Mouse (Mus musculus) C2C12 (cell line): Measurements from ENCODE around the gene Lhfpl3. TPM values are rescaled to one million over a fixed set of nuclear protein-coding genes. Genes with fewer than 3 reads are reported as not detected.

Source experiments
- H3K27me3 ChIP-seq: one replicate; pipeline ENCODE4 v1.6.1; 2011; ENCODE audit not compliant: control insufficient read depth, insufficient read depth, insufficient read length
- H3K36me3 ChIP-seq: one replicate; pipeline ENCODE4 v1.6.1; 2011; ENCODE audit not compliant: control insufficient read depth, insufficient read depth
- H3K4me3 ChIP-seq: one replicate; pipeline ENCODE4 v1.5.1; 2011; ENCODE audit warnings: mild to moderate bottlenecking, control low read depth; ENCODE audit not compliant: poor library complexity, insufficient read depth, severe bottlenecking
- H3K79me2 ChIP-seq: one replicate; pipeline ENCODE4 v1.6.1; 2011; ENCODE audit not compliant: control insufficient read depth, insufficient read depth
- H3K79me3 ChIP-seq: one replicate; pipeline ENCODE4 v1.6.1; 2011; ENCODE audit warnings: low read depth, control low read depth
- H3ac ChIP-seq: one replicate; pipeline ENCODE3; 2011; ENCODE audit warnings: low read depth; ENCODE audit not compliant: control insufficient read depth, insufficient read length
- CEBPB ChIP-seq: IDR thresholded peaks from one replicate; pipeline ENCODE4 v1.6.1; 2011; ENCODE audit warnings: low read depth, mild to moderate bottlenecking, control low read depth, moderate library complexity
- CTCF ChIP-seq: IDR thresholded peaks from one replicate; pipeline ENCODE4 v1.5.1; 2011; ENCODE audit not compliant: control insufficient read depth, insufficient read depth, insufficient read length
- FOSL1 ChIP-seq: IDR thresholded peaks from one replicate; pipeline ENCODE4 v1.8.0; 2011; ENCODE audit warnings: mild to moderate bottlenecking, low read length; ENCODE audit not compliant: poor library complexity, insufficient read depth, severe bottlenecking
- MAX ChIP-seq: IDR thresholded peaks from one replicate; pipeline ENCODE4 v1.6.1; 2011; ENCODE audit warnings: mild to moderate bottlenecking, control low read depth
- MYOD1 ChIP-seq: IDR thresholded peaks from one replicate; pipeline ENCODE4 v1.6.1; 2011; ENCODE audit warnings: low read depth; ENCODE audit not compliant: control insufficient read depth, insufficient read length
- MYOG ChIP-seq: IDR thresholded peaks from one replicate; pipeline ENCODE4 v1.6.1; 2011; ENCODE audit not compliant: control insufficient read depth, insufficient read length; ENCODE audit errors: extremely low read depth
- USF1 ChIP-seq: IDR thresholded peaks from one replicate; pipeline ENCODE4 v1.6.1; 2011; ENCODE audit warnings: low read depth, mild to moderate bottlenecking, control low read depth, moderate library complexity
- polyA plus RNA-seq: library from polyadenylated mRNA; unstranded; fragments of >200 nt; fragmentation: generic; extraction: Trizol; gene quantifications from one replicate; pipeline ENCODE4 v1.2.1, GENCODE M21; 2012; ENCODE audit warnings: missing spikeins

The Lhfpl3 gene
- polyA plus RNA-seq, 1 experiment = not detected

DNA sequence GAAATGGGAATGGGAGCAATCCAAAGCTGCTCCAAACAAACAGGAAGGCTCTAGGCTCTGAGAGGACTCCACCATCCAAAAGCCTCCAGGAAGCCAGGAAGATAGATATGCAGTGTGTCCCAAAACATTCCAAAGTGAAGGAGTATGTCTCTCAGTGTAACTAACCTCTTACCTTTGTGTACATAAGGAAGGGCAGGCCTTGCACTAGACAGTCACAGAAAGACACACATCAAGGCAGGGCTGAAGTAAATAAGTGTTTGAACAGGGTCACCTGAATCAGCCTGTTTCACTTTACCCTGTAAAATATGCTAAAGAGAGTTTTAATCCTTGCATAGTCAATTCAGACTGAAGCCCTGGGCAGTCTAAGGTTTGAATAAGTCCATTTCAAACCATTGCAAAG is 502.4 kb downstream of the Lhfpl3 start:
- Histone ChIP-seq H3ac (no peak overlapping the region), H3K79me2 (no peaks in the 10 kb centered on the region), H3K79me3 (no peaks in the 10 kb centered on the region), H3K36me3 (no peaks in the 10 kb centered on the region), H3K27me3 (no peaks in the 10 kb centered on the region), H3K4me3 (no peak overlapping the region)
- TF ChIP-seq FOSL1 = no peak
- TF ChIP-seq CEBPB = no peak
- TF ChIP-seq CTCF = no peak
- TF ChIP-seq MYOD1 = no peak
- no peak for TF ChIP-seq MYOG
- no peak for TF ChIP-seq MAX
- no peak for TF ChIP-seq USF1

DNA sequence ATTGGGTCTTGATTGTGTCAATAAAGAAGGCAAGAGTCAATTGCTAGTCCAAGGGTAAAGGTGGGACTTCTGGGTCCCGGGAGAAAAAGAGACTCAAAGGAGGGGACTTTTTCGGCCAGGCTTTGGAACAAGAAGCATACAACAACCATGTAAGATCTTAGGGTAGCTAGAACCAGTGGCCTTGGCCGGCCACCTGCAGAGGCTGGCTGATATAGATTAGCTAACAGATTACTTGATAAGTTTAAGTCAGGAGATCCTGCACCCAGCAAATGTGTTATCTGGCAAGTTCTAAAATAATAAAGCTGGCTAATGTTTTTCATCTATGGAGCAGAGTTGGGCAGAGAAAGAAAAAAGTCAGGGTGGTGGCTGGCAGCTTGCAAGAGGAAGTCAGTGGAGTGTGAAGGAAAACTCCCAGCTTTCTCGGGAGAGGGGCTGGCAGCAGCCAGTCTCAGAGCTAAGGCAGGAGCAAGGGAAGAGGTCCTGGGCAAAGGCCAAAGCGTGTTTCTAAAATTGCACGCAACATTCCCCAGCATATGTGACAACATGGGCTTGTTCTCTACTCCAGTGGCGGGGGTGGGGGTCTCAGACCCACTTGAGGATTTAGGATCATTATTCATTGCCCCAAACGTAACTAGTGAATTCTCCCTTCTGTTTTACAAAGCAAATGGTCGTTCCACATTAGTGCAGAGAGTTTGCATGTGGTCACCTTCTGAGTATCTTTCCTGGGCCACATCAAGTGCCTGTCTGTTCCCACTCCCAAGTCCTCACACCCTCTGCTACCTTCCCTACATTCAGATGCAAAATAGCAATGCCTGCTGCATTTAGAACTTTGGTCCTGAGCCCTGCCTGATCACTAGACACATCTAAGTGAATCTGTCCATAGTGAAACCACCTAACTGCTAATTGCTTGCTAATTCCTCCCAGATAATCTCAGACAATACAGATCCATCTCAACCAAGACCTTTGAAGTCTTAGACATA is 504.3 kb downstream of the Lhfpl3 start:
- Histone ChIP-seq H3K36me3 (no peaks in the 10 kb centered on the region), H3K79me2 (no peaks in the 10 kb centered on the region), H3K79me3 (no peaks in the 10 kb centered on the region), H3K27me3 (no peaks in the 10 kb centered on the region), H3ac (no peak overlapping the region), H3K4me3 (no peak overlapping the region)
- TF ChIP-seq CEBPB = no peak

GRCm38 (mm10) chr5:23251462-23252224 is 505.8 kb downstream of the Lhfpl3 start:
- H3K79me3 ChIP-seq = no peaks in the 10 kb centered on the region
- H3ac ChIP-seq = no peak overlapping the region
- no peak for TF ChIP-seq MYOG
- TF ChIP-seq CEBPB = no peak
- TF ChIP-seq CTCF = no peak
- TF ChIP-seq MAX = no peak
- no peak overlapping the region for H3K4me3 ChIP-seq
- no peaks in the 10 kb centered on the region for H3K36me3 ChIP-seq
- no peaks in the 10 kb centered on the region for H3K27me3 ChIP-seq
- no peaks in the 10 kb centered on the region for H3K79me2 ChIP-seq

DNA sequence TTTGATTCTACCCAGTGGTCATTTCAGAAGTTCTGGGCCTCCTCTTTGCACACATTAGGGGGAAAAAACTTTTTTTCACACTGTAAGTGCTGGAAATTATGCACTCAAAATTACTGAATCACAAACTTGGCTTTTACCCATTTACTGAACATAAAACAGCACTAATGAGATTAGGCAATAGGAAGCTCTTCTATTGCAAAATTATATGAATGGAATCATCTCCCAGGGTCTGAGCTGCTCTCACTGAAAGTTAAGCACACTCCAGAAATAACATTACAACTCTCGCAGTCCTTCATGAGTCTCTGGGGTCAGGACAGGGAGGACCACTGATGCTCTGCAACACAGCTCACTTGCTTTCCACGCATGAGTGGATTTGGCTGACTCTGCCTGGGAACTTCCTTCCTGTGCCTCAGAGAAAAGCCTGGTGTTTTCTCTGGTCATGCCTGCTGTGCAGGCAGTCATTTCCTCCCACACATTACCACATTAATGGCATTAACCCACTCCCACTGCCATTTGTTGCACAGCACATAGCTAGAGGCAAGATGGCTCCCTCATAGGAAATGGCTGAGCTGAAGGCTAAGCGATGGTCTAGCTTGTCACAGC is 510.1 kb downstream of the Lhfpl3 start:
- Histone ChIP-seq H3K36me3 (no peaks in the 10 kb centered on the region), H3K27me3 (no peaks in the 10 kb centered on the region), H3K79me3 (no peaks in the 10 kb centered on the region), H3K4me3 (no peak overlapping the region), H3ac (no peak overlapping the region), H3K79me2 (no peaks in the 10 kb centered on the region)
- no peak for TF ChIP-seq USF1
- no peak for TF ChIP-seq MYOD1
- no peak for TF ChIP-seq CTCF
- TF ChIP-seq MYOG = no peak
- no peak for TF ChIP-seq FOSL1
- TF ChIP-seq CEBPB = no peak
- TF ChIP-seq MAX = no peak

GRCm38 (mm10) chr5:23273309-23273708 is 527.5 kb downstream of the Lhfpl3 start:
- H3K79me3 ChIP-seq = no peaks in the 10 kb centered on the region
- no peak overlapping the region for H3K4me3 ChIP-seq
- no peaks in the 10 kb centered on the region for H3K36me3 ChIP-seq
- TF ChIP-seq MYOG = no peak
- no peak for TF ChIP-seq CTCF
- H3ac ChIP-seq = no peak overlapping the region
- H3K27me3 ChIP-seq = no peaks in the 10 kb centered on the region
- H3K79me2 ChIP-seq = no peaks in the 10 kb centered on the region

- TF ChIP-seq FOSL1 = no peak
- no peak for TF ChIP-seq MYOD1
- no peak for TF ChIP-seq CTCF
- TF ChIP-seq MAX = no peak
- TF ChIP-seq CEBPB = no peak
- no peak for TF ChIP-seq MYOG
- TF ChIP-seq USF1 = no peak
- Histone ChIP-seq H3ac (no peak overlapping the region), H3K4me3 (no peak overlapping the region), H3K36me3 (no peaks in the 10 kb centered on the region), H3K79me2 (no peaks in the 10 kb centered on the region), H3K79me3 (no peaks in the 10 kb centered on the region), H3K27me3 (no peaks in the 10 kb centered on the region)
Measured at GRCm38 (mm10) chr5:23279364-23279763, 533.5 kb downstream of the Lhfpl3 start.
